Mouse (Mus musculus): ENCODE measurements around the gene Apc2. TPM values are rescaled to one million over a fixed set of nuclear protein-coding genes. Genes with fewer than 3 reads are reported as not detected.

Apc2 gene
- polyA plus RNA-seq, 1 experiment from 2014 or later, result 3.3 TPM

- peaks cover 22% of the 10 kb centered on the region for H3K36me3 ChIP-seq
- peaks cover 60% of the 10 kb centered on the region for H3K4me1 ChIP-seq
- no peaks in the 10 kb centered on the region for H3K9me3 ChIP-seq
- no peaks in the 10 kb centered on the region for H3K27me3 ChIP-seq
- under 1% methylated on average over 18 of the region's 18 CpGs for WGBS
- no peak for ATAC-seq (ENCODE audit: low FRiP score, low read depth)
- H3K4me3 ChIP-seq, result peak overlapping the region; percentile 94
- peak overlapping the region; percentile 87 for H3K4me2 ChIP-seq (replicated peaks)
- H3K9ac ChIP-seq, result peak overlapping the region; percentile 98
- peak overlapping the region; percentile 67; the same call in 1 of the 2 replicates for H3K27ac ChIP-seq
Observed at GRCm38 (mm10) chr10:80265149-80265486, 30.7 kb upstream of the Apc2 start.

GRCm38 (mm10) chr10:80270099-80270498 lies 25.7 kb upstream of the Apc2 start:
- peaks cover 50% of the 10 kb centered on the region for H3K36me3 ChIP-seq
- H3K4me2 ChIP-seq (replicated peaks), result no peak overlapping the region
- no peak overlapping the region for H3K27ac ChIP-seq
- H3K27me3 ChIP-seq, result no peaks in the 10 kb centered on the region
- H3K4me3 ChIP-seq, result no peak overlapping the region
- no peak for ATAC-seq (ENCODE audit: low FRiP score, low read depth)
- H3K9me3 ChIP-seq, result no peaks in the 10 kb centered on the region
- peaks cover 58% of the 10 kb centered on the region for H3K4me1 ChIP-seq
- 95% methylated on average over 2 of the region's 2 CpGs for WGBS
- H3K9ac ChIP-seq, result peak overlapping the region; percentile 43; the same call in 1 of the 2 replicates

GRCm38 (mm10) chr10:80270734-80271181 lies 25.0 kb upstream of the Apc2 start:
- Histone ChIP-seq H3K4me3 (no peak overlapping the region), H3K27me3 (no peaks in the 10 kb centered on the region), H3K4me1 (peaks cover 55% of the 10 kb centered on the region), H3K4me2 (replicated peaks) (no peak overlapping the region), H3K36me3 (peaks cover 57% of the 10 kb centered on the region), H3K9ac (peak overlapping the region; percentile 45; the same call in 1 of the 2 replicates), H3K9me3 (no peaks in the 10 kb centered on the region), H3K27ac (no peak overlapping the region)
- WGBS, result 79% methylated on average over 6 of the region's 6 CpGs
- ATAC-seq (ENCODE audit: low FRiP score, low read depth), result no peak

GRCm38 (mm10) chr10:80271186-80271843 lies 24.5 kb upstream of the Apc2 start:
- peaks cover 63% of the 10 kb centered on the region for H3K36me3 ChIP-seq
- no peak overlapping the region for H3K4me3 ChIP-seq
- 92% methylated on average over 5 of the region's 5 CpGs for WGBS
- H3K27ac ChIP-seq, result no peak overlapping the region
- no peak for ATAC-seq (ENCODE audit: low FRiP score, low read depth)
- H3K9me3 ChIP-seq, result no peaks in the 10 kb centered on the region
- H3K4me2 ChIP-seq (replicated peaks), result no peak overlapping the region
- peaks cover 50% of the 10 kb centered on the region for H3K4me1 ChIP-seq
- H3K9ac ChIP-seq, result peak overlapping the region; percentile 45
- H3K27me3 ChIP-seq, result no peaks in the 10 kb centered on the region

- Histone ChIP-seq H3K9ac (no peak overlapping the region; the same call in none of the 2 replicates), H3K4me1 (peaks cover 42% of the 10 kb centered on the region), H3K27ac (no peak overlapping the region; the same call in 1 of the 2 replicates), H3K4me2 (replicated peaks) (no peak overlapping the region), H3K4me3 (no peak overlapping the region), H3K27me3 (no peaks in the 10 kb centered on the region), H3K9me3 (no peaks in the 10 kb centered on the region), H3K36me3 (peaks cover 67% of the 10 kb centered on the region)
- 89% methylated on average over 8 of the region's 8 CpGs for WGBS
- no peak for ATAC-seq (ENCODE audit: low FRiP score, low read depth)
Observed at GRCm38 (mm10) chr10:80271870-80272585, 23.7 kb upstream of the Apc2 start.

- no peaks in the 10 kb centered on the region for H3K9me3 ChIP-seq
- no peak overlapping the region for H3K4me3 ChIP-seq
- H3K4me1 ChIP-seq, result peaks cover 25% of the 10 kb centered on the region
- H3K27ac ChIP-seq, result no peak overlapping the region
- no peak overlapping the region for H3K9ac ChIP-seq
- no peak for ATAC-seq (ENCODE audit: low FRiP score, low read depth)
- peaks cover 72% of the 10 kb centered on the region for H3K36me3 ChIP-seq
- 94% methylated on average over 3 of the region's 3 CpGs for WGBS
- H3K4me2 ChIP-seq (replicated peaks), result no peak overlapping the region
- H3K27me3 ChIP-seq, result no peaks in the 10 kb centered on the region
Observed at GRCm38 (mm10) chr10:80273847-80274246, 21.9 kb upstream of the Apc2 start.

GRCm38 (mm10) chr10:80276238-80276637 lies 19.5 kb upstream of the Apc2 start:
- no peak overlapping the region for H3K27ac ChIP-seq
- no peaks in the 10 kb centered on the region for H3K9me3 ChIP-seq
- WGBS, result 85% methylated on average over 5 of the region's 5 CpGs
- no peaks in the 10 kb centered on the region for H3K27me3 ChIP-seq
- peaks cover 5% of the 10 kb centered on the region; the same call in 1 of the 2 replicates for H3K4me1 ChIP-seq
- no peak for ATAC-seq (ENCODE audit: low FRiP score, low read depth)
- peaks cover 84% of the 10 kb centered on the region for H3K36me3 ChIP-seq
- H3K4me2 ChIP-seq (replicated peaks), result no peak overlapping the region
- no peak overlapping the region for H3K9ac ChIP-seq
- H3K4me3 ChIP-seq, result no peak overlapping the region

- H3K27ac ChIP-seq, result no peak overlapping the region
- no peaks in the 10 kb centered on the region for H3K27me3 ChIP-seq
- H3K36me3 ChIP-seq, result peaks cover 97% of the 10 kb centered on the region
- H3K9me3 ChIP-seq, result no peaks in the 10 kb centered on the region
- H3K9ac ChIP-seq, result no peak overlapping the region
- WGBS, result 97% methylated on average over 9 of the region's 9 CpGs
- H3K4me2 ChIP-seq (replicated peaks), result no peak overlapping the region
- no peak for ATAC-seq (ENCODE audit: low FRiP score, low read depth)
- no peaks in the 10 kb centered on the region for H3K4me1 ChIP-seq
- no peak overlapping the region for H3K4me3 ChIP-seq
Observed at GRCm38 (mm10) chr10:80278390-80278789, 17.4 kb upstream of the Apc2 start.

- 94% methylated on average over 12 of the region's 12 CpGs for WGBS
- Histone ChIP-seq H3K4me1 (no peaks in the 10 kb centered on the region), H3K4me3 (no peak overlapping the region), H3K27ac (no peak overlapping the region), H3K27me3 (no peaks in the 10 kb centered on the region), H3K9ac (no peak overlapping the region), H3K9me3 (no peaks in the 10 kb centered on the region), H3K4me2 (replicated peaks) (no peak overlapping the region), H3K36me3 (peaks cover 97% of the 10 kb centered on the region)
- ATAC-seq (ENCODE audit: low FRiP score, low read depth), result no peak
Observed at GRCm38 (mm10) chr10:80279273-80279672, 16.5 kb upstream of the Apc2 start.

GRCm38 (mm10) chr10:80281304-80281703 lies 14.5 kb upstream of the Apc2 start:
- ATAC-seq (ENCODE audit: low FRiP score, low read depth), result no peak
- H3K4me1 ChIP-seq, result no peaks in the 10 kb centered on the region
- no peaks in the 10 kb centered on the region for H3K9me3 ChIP-seq
- H3K4me3 ChIP-seq, result no peak overlapping the region
- H3K36me3 ChIP-seq, result peaks cover 96% of the 10 kb centered on the region
- no peaks in the 10 kb centered on the region for H3K27me3 ChIP-seq
- H3K4me2 ChIP-seq (replicated peaks), result no peak overlapping the region
- H3K27ac ChIP-seq, result no peak overlapping the region
- WGBS, result 85% methylated on average over 7 of the region's 7 CpGs
- no peak overlapping the region for H3K9ac ChIP-seq

GRCm38 (mm10) chr10:80281921-80282371 lies 13.8 kb upstream of the Apc2 start:
- no peaks in the 10 kb centered on the region for H3K27me3 ChIP-seq
- ATAC-seq (ENCODE audit: low FRiP score, low read depth), result no peak
- no peak overlapping the region for H3K9ac ChIP-seq
- no peak overlapping the region for H3K4me2 ChIP-seq (replicated peaks)
- no peaks in the 10 kb centered on the region for H3K4me1 ChIP-seq
- no peaks in the 10 kb centered on the region for H3K9me3 ChIP-seq
- H3K4me3 ChIP-seq, result no peak overlapping the region
- peaks cover 98% of the 10 kb centered on the region for H3K36me3 ChIP-seq
- WGBS, result 78% methylated on average over 8 of the region's 8 CpGs
- H3K27ac ChIP-seq, result no peak overlapping the region
